Mouse (Mus musculus) granulocyte monocyte progenitor cell, adult 5-6 weeks (primary cell): ENCODE data around the gene Sstr2. TPM values are rescaled to one million over a fixed set of nuclear protein-coding genes. Genes with fewer than 3 reads are reported as not detected.
"Not testable (repeated sequence)": the region's sequence is repeated elsewhere in the genome, so short reads cannot be mapped to it uniquely, and the experiment has no call there.

Experiments
- ATAC-seq: replicated peaks from 2 replicates; pipeline ENCODE4 v1.8.0; 2016; ENCODE audit warnings: mild to moderate bottlenecking, moderate TSS enrichment, inconsistent platforms; ENCODE audit not compliant: poor library complexity, severe bottlenecking
- total RNA-seq, 2 experiments: library from RNA; stranded (forward) in 1 of 2; stranded (reverse) in 1 of 2; fragments of 200-712, 200-1000 nt in 1 of 2; fragments of >200 nt in 1 of 2; fragmentation: Nextera tagmentation in 1 of 2; gene quantifications; 2 replicates each; pipeline ENCODE4 v1.2.3; 2014 to 2017

Sstr2 gene
- total RNA-seq, 2 experiments from 2014 or later = 1.2 TPM; not detected in 1

GRCm38 (mm10) chr11:113654105-113654504 lies 35.0 kb downstream of the Sstr2 start:
- no peak for ATAC-seq

- no peak for ATAC-seq
Measured at GRCm38 (mm10) chr11:113654561-113655270, 35.6 kb downstream of the Sstr2 start.

- no peak for ATAC-seq
Measured at GRCm38 (mm10) chr11:113656511-113656932, 37.4 kb downstream of the Sstr2 start.

GRCm38 (mm10) chr11:113657221-113657620 lies 38.1 kb downstream of the Sstr2 start:
- no peak for ATAC-seq

GRCm38 (mm10) chr11:113658319-113658718 lies 39.2 kb downstream of the Sstr2 start:
- ATAC-seq = no peak

GRCm38 (mm10) chr11:113658763-113659162 lies 39.6 kb downstream of the Sstr2 start:
- no peak for ATAC-seq

- not testable (repeated sequence) for ATAC-seq
Measured at GRCm38 (mm10) chr11:113660213-113660612, 41.1 kb downstream of the Sstr2 start.

GRCm38 (mm10) chr11:113660940-113661339 lies 41.8 kb downstream of the Sstr2 start:
- ATAC-seq = peak; percentile 36

GRCm38 (mm10) chr11:113661835-113662351 lies 42.8 kb downstream of the Sstr2 start:
- peak; percentile 50 for ATAC-seq

- ATAC-seq = no peak
Measured at GRCm38 (mm10) chr11:113664279-113664678, 45.1 kb downstream of the Sstr2 start.

GRCm38 (mm10) chr11:113666205-113666604 lies 47.1 kb downstream of the Sstr2 start:
- no peak for ATAC-seq

- ATAC-seq = peak; percentile 74
Measured at GRCm38 (mm10) chr11:113666648-113667047, 47.5 kb downstream of the Sstr2 start.

- no peak for ATAC-seq
Measured at GRCm38 (mm10) chr11:113667122-113667521, 48.0 kb downstream of the Sstr2 start.

- ATAC-seq = no peak
Measured at GRCm38 (mm10) chr11:113667704-113668103, 48.6 kb downstream of the Sstr2 start.

GRCm38 (mm10) chr11:113668857-113669256 lies 49.7 kb downstream of the Sstr2 start:
- no peak for ATAC-seq

- no peak for ATAC-seq
Measured at GRCm38 (mm10) chr11:113669711-113670110, 50.6 kb downstream of the Sstr2 start.

- no peak for ATAC-seq
Measured at GRCm38 (mm10) chr11:113673614-113674013, 54.5 kb downstream of the Sstr2 start.

GRCm38 (mm10) chr11:113674595-113674994 lies 55.5 kb downstream of the Sstr2 start:
- ATAC-seq = no peak
